Mouse (Mus musculus) heart, postnatal 10 days (tissue): ENCODE data around the gene Vstm2b. TPM values are rescaled to one million over a fixed set of nuclear protein-coding genes. Genes with fewer than 3 reads are reported as not detected.

Experiments
- DNase-seq, 2 experiments: peaks; one replicate each; pipeline ENCODE4 v3.0.0; 2021
- intact Hi-C: fragments of 180-260 bp; cut with DNase I; formaldehyde crosslinking; loops from one replicate; pipeline ENCODE4 v1.15.1; 2025
- total RNA-seq, 2 experiments: library from RNA; stranded (reverse); gene quantifications; 2 replicates each; pipeline ENCODE4 v1.2.3; 2021

Gene Vstm2b
- under 1 TPM; 0.30 to 0.69 TPM for total RNA-seq

DNA sequence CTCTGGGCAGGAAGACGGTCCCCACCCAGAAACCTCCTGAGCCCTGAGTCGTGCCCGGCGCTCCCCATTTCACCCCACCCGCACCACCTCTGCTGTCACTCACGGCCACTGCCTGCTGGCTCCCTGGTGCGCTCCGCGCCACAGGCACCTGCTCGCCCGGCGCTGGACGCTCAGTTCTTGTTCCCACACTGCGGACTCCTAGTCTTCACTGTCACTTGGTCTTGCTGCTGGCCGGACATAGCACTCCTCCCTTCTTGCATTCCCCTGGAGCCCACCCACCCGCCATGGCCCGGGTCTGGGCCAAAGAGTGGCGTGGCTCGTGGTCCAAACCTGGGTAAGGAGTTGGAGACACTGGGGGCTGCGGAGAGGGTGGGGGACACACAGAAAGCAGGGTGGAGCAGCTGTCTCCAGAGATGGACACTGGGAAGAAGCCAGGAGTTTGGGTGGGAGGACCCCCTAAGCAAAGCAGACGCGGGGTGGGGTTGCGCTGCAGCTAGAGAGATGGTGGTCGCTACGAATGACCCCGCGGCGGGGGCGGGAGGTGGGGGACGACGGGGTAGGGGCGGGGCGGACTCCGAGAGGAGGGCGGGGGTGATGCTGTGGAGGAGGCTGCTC, at the start of gene Vstm2b:
Vstm2b (plus strand) TSS at position 233 of the 615 bp plus-strand sequence.
- intact Hi-C loops, result no loop called here

GRCm38 (mm10) chr7:40856088-40856625, 42.0 kb upstream of the Vstm2b start:
- DNase-seq, result no peak
- intact Hi-C loops, result no loop called here

More for the DNA sequence above, at the start of gene Vstm2b:
- no peak for DNase-seq

DNA sequence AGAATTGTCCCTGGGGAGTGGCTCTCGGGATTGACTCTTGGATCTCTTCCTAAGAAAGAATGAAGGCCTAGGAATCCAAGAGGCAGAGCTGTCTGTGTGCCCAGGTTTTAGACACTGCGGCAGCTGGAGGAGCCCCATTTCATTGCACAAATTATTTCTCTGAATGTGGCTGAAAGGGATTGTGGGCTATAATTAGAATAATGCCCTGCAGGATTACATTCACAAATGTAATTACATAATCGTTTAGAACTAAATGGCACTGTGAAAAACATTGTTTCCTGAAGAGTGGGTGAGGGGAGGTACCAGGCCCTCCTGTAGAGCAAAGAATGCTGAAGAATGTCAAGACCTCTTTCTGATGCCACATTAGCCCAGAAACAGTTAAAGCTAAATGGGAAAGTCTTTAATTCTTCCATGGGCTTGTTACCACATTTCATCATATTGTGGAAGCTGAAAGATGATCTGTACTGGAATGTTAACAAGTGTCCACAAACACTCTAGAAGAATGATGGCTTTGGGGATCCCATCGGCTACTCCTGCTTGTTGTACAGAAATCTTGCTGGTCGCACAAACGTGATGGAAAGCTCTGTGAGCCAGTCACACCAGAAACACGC, 24.6 kb upstream of the Vstm2b start:
- DNase-seq, result no peak
- intact Hi-C loops, result loop anchor here (5.0 kb wide), 1 partner anchor 356 kb away; no protein-coding TSS in a partner anchor

DNA sequence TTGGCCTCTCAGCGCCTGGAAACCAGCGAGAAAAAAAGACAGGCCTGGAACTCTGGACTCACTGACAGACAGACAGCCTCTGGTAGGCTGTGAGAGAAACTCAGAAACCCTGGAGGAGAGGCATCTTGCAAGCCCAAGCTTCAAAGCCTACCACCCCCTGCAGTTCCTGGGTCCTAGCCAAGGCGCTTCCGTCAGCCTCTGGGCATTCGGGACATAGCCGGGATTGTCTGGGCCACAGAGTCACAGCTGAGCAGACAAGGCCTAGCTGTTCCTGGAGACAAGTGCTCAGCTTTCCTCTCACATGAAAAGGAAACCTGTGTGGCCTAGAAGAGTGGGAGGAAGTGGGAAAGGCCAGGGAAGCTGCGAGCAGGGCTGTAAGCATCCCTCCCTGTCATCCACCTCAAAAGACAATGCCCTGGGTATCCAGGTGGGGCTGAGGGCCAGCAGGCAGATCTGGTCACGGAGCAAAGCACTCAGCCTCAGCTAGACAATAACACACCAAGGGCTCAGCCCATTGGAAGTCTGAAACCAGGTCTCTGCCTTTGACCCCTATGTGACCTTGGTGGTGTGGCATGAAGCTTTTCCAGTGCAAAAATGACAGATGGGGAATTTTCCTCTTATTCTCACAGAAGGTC, 13.2 kb upstream of the Vstm2b start:
- intact Hi-C loops, result no loop called here
- DNase-seq, result no peak

DNA sequence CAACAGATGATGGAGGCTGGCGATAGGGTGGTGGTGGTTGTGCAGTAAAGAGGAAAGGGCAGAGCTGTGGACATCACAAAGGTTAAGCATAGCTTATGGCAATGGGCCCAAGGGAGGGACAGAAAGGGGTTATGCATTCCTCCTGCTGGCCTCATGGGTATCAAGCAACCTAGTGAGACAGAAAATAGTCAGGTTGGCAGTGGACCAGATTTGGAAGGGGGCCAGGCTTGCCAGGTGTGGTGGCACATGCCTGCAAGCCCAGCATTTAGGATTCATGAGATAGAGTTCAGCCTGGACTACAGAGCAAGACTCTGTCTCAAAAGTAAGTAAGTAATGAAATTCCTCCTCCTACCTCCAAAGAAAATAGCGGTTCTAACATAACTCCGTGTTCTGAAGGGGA, 9.8 kb upstream of the Vstm2b start:
- intact Hi-C loops, result no loop called here
- DNase-seq, result no peak

- DNase-seq, result no peak
- intact Hi-C loops, result no loop called here
Observed at GRCm38 (mm10) chr7:40896964-40897363, 1.2 kb upstream of the Vstm2b start.

- intact Hi-C loops, result no loop called here
- DNase-seq, result peak in 1 of 2 experiments; percentile 4
Observed at GRCm38 (mm10) chr7:40898711-40899375, 715 bp downstream of the Vstm2b start.

DNA sequence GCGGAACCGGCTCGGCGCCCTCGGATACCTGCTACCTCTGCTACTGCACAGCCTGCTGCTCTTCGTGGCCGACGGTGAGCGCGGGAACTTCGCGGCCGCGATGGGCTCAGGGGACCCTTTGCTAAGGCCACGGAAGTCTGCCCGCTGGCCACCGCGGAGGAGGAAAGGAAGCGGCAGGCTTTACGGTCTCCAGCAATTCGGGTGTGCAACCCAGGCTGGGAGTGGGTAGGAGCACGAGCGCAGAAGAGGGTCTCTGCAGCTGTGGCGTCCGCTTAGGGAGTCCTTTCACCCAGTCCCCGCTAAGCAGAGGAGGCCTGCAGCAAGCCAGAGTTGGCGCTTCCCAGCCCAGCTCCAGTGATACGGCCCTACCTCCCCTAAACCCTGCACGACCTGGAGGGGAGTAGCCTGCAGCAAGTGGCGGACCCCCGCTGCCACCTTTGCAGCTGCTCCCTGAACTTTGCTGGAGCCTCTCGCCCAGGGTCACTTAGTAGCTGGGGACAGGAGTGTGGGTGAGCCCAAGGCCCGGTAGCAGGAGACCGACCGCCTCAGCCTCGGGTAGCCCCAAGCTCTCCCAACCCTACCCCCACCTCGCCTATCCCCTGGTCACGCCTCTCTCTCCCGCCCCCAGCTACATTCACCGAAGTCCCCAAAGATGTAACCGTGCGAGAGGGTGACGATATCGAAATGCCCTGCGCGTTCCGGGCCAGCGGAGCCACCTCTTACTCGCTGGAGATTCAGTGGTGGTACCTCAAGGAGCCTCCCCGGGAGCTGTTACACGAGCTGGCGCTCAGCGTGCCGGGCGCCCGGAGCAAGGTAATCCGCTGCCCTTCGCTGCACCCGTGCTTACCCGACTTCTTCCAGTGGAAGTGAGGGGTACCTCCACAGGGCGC, 1.5 kb downstream of the Vstm2b start:
- DNase-seq, result peak in 1 of 2 experiments; percentile 5
- intact Hi-C loops, result loop anchor here (2.0 to 10.0 kb wide), 4 partner anchors 595 to 1185 kb away; no protein-coding TSS in a partner anchor

- intact Hi-C loops, result loop anchor here (2.0 to 10.0 kb wide), 4 partner anchors 596 to 1186 kb away; no protein-coding TSS in a partner anchor
- DNase-seq, result peak; percentile 60 to 64
Observed at GRCm38 (mm10) chr7:40901201-40901600, 3.1 kb downstream of the Vstm2b start.

DNA sequence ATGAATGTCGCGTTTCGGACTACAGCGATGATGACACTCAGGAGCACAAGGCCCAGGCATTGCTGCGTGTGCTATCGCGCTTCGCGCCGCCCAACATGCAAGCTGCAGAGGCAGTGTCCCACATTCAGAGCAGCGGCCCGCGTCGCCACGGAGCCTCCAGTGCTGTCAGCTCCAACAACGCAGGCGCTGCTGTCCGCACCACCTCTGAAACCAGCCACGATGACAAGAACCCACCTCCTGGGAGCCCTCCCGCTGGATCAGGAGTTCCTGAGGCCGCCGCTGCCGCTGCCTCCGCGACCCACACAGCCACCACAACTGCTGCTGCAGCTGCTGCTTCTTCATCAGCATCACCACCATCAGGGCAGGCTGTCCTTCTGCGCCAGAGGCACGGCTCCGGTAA, 4.4 kb downstream of the Vstm2b start:
- intact Hi-C loops, result loop anchor here (10.0 kb wide), 3 partner anchors 598 to 1188 kb away; no protein-coding TSS in a partner anchor
- no peak for DNase-seq

DNA sequence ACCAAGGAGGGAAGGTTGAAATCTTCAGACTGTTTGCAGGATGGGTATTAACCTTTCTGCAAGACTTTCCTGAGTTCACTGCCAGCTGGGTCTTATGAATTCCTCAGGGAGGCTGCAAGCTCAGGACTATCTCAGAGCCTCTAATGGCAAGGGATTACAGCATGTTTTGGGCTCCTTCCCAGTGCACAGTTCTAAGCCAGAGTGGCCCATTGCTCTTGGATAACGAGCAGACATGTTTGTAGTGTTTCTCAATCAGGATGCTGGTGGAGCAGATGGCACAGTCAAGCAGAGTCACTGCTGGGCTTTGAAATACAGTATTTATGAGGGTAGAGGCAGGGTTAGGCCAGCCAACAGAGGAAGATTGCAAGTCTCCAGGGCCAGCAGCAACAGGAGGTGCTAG, 8.4 kb downstream of the Vstm2b start:
- intact Hi-C loops, result loop anchor here (10.0 kb wide), 3 partner anchors 602 to 1192 kb away; no protein-coding TSS in a partner anchor
- DNase-seq, result peak; percentile 4 to 29

GRCm38 (mm10) chr7:40916761-40917160, 18.6 kb downstream of the Vstm2b start:
- no peak for DNase-seq
- intact Hi-C loops, result no loop called here

DNA sequence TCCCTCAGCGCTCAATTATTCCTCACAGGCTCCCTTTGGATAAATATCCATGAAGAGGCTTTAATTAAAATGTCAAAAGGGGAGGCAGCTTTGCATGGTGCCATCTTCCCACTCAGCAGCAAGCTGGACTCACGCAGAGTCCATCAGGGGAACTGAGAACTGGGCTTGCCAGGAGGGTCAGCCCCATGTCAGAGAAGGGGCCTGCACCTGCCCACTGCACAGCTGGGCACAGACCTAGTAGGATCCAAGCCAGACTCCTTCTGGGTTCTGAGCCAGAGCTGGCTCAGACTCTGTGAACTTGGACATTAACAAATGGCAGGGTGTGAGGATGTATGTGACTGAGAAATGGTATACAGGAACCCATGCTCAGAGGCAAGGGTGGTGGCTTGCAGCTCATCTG, 22.0 kb downstream of the Vstm2b start:
- intact Hi-C loops, result no loop called here
- no peak for DNase-seq

DNA sequence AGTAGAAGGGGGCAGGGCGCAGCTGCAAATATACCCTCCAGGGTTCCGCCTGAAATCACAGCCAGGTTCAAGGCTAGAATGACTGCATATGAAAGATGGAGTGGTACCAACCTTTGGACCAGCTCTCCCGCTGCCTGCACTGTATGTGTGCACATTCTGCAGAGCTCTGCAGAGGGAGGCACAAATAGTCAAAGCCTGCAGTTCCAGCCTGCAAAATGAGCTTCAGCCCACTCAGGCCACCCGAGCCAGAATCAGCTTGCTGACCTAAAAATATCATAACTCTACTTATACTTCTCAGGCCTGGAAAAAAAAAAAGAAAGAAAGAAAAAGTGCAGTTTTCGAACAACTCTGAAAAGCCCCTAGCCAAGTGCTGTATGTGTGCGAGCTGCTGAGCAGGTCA, 23.2 kb downstream of the Vstm2b start:
- DNase-seq, result no peak
- intact Hi-C loops, result no loop called here

GRCm38 (mm10) chr7:40922871-40923270, 24.7 kb downstream of the Vstm2b start:
- intact Hi-C loops, result no loop called here

GRCm38 (mm10) chr7:40928391-40928790, 30.3 kb downstream of the Vstm2b start:
- intact Hi-C loops, result no loop called here
- DNase-seq, result no peak

More at GRCm38 (mm10) chr7:40922871-40923270, 24.7 kb downstream of the Vstm2b start:
- DNase-seq, result no peak

DNA sequence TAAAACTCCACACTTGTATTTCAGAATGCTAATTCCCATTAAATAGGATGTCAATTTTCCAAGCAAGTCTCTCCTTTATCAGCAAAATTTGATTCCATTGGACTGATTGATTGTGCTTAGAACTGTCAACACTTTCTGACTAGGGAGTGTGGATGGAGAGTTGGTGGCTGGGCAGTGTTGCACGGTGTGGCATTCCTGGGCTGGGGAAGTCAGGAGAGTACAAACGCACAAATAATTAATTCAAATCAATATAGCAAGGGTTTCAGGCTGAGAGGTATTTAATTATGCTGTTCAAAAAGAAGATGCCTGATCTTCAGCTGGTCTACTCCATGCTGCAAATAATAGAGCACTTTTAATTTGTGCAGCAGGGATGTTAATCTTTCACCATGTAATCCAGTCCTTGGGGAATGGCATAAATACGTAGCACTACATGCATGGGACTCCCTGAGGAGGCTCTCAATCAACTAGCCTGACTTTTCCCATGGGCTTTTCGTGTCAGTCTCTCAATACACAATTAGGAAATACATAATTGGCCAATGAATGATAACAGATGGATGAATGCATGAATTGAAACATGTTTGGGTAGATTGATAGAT, 38.6 kb downstream of the Vstm2b start:
- no peak for DNase-seq
- intact Hi-C loops, result no loop called here

DNA sequence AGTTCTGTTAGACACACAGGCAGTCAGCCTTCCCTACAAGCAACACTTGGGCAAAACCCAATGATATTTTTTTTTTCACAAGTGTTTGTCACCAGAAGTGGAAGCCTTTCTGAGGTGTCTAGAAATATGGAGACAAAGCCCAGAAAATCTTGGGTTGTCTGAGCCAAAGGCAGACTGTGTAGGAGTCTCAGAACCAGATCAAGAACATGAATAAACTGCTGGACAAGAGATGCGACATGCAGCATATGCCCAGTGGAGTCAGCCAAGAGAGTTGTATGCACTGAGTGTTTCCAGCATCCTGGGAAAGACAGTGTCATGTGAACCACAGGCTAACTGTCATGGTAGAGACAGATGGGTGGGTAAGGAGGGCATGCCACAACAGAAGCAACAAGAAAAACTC, 41.2 kb downstream of the Vstm2b start:
- DNase-seq, result no peak

GRCm38 (mm10) chr7:40942233-40942935, 44.3 kb downstream of the Vstm2b start:
- intact Hi-C loops, result loop anchor here (2.0 kb wide), 1 partner anchor 1094 kb away; no protein-coding TSS in a partner anchor
- DNase-seq, result peak in 1 of 2 experiments; percentile 12

More for the DNA sequence above, 41.2 kb downstream of the Vstm2b start:
- intact Hi-C loops, result no loop called here
